Mouse (Mus musculus): ENCODE data around the gene Boll.
"Not testable (repeated sequence)": the region's sequence is repeated elsewhere in the genome, so short reads cannot be mapped to it uniquely, and the experiment has no call there.

Boll gene

GRCm38 (mm10) chr1:55363044-55363565 is at the start of gene Boll:
Gene Boll, minus strand, starts transcription at chr1:55363469.
- no peak for DNase-seq (ENCODE audit: low spot score)

GRCm38 (mm10) chr1:55412569-55412968 is 49.3 kb upstream of the Boll start:
- DNase-seq (ENCODE audit: low spot score) = no peak

GRCm38 (mm10) chr1:55411079-55411478 is 47.8 kb upstream of the Boll start:
- no peak for DNase-seq (ENCODE audit: low spot score)

- no peak for DNase-seq (ENCODE audit: low spot score)
Measured at GRCm38 (mm10) chr1:55410670-55411069, 47.4 kb upstream of the Boll start.

- no peak for DNase-seq (ENCODE audit: low spot score)
Measured at GRCm38 (mm10) chr1:55406531-55407375, 43.5 kb upstream of the Boll start.

- DNase-seq (ENCODE audit: low spot score) = peak; percentile 26
Measured at GRCm38 (mm10) chr1:55406023-55406413, 42.7 kb upstream of the Boll start.

- peak; percentile 83 for DNase-seq (ENCODE audit: low spot score)
Measured at GRCm38 (mm10) chr1:55405272-55406022, 42.2 kb upstream of the Boll start, which contains the start of gene Plcl1. Gene Plcl1, plus strand, starts transcription at chr1:55405921.

GRCm38 (mm10) chr1:55404439-55404838 is 41.2 kb upstream of the Boll start:
- DNase-seq (ENCODE audit: low spot score) = no peak

GRCm38 (mm10) chr1:55399891-55400290 is 36.6 kb upstream of the Boll start:
- no peak for DNase-seq (ENCODE audit: low spot score)

GRCm38 (mm10) chr1:55383114-55383773 is 20.0 kb upstream of the Boll start:
- DNase-seq (ENCODE audit: low spot score) = peak; percentile 43

GRCm38 (mm10) chr1:55380527-55380926 is 17.3 kb upstream of the Boll start:
- DNase-seq (ENCODE audit: low spot score) = no peak

- DNase-seq (ENCODE audit: low spot score) = no peak
Measured at GRCm38 (mm10) chr1:55372626-55373025, 9.4 kb upstream of the Boll start.

GRCm38 (mm10) chr1:55363586-55363985 is 317 bp upstream of the Boll start:
- no peak for DNase-seq (ENCODE audit: low spot score)

GRCm38 (mm10) chr1:55362634-55363033 is 635 bp downstream of the Boll start:
- no peak for DNase-seq (ENCODE audit: low spot score)

GRCm38 (mm10) chr1:55351914-55352313 is 11.4 kb downstream of the Boll start:
- not testable (repeated sequence) for DNase-seq (ENCODE audit: low spot score)

- DNase-seq (ENCODE audit: low spot score) = not testable (repeated sequence)
Measured at GRCm38 (mm10) chr1:55325496-55325895, 37.8 kb downstream of the Boll start.

- no peak for DNase-seq (ENCODE audit: low spot score)
Measured at GRCm38 (mm10) chr1:55301077-55301476, 62.2 kb downstream of the Boll start.

GRCm38 (mm10) chr1:55279081-55279480 is 84.2 kb downstream of the Boll start:
- no peak for DNase-seq (ENCODE audit: low spot score)

GRCm38 (mm10) chr1:55265447-55265846 is 97.8 kb downstream of the Boll start:
- no peak for DNase-seq (ENCODE audit: low spot score)

GRCm38 (mm10) chr1:55264385-55264784 is 98.9 kb downstream of the Boll start:
- DNase-seq (ENCODE audit: low spot score) = no peak

- DNase-seq (ENCODE audit: low spot score) = no peak
Measured at GRCm38 (mm10) chr1:55246374-55246773, 116.9 kb downstream of the Boll start.

GRCm38 (mm10) chr1:55239237-55239636 is 124.0 kb downstream of the Boll start:
- no peak for DNase-seq (ENCODE audit: low spot score)
